Mouse (Mus musculus): ENCODE results near the gene Ak8. TPM values are rescaled to one million over a fixed set of nuclear protein-coding genes. Genes with fewer than 3 reads are reported as not detected.

The Ak8 gene
- total RNA-seq, 2 experiments from 2014 or later: not detected

- no peak for ATAC-seq (replicated peaks; ENCODE audit: poor library complexity, severe bottlenecking)
These were observed 159.3 kb downstream of the Ak8 start for GRCm38 (mm10) chr2:28859303-28859702.

- no peak for ATAC-seq (replicated peaks; ENCODE audit: poor library complexity, severe bottlenecking)
These were observed 160.9 kb downstream of the Ak8 start for GRCm38 (mm10) chr2:28860678-28861423.

Other genes with a start within 250 kb of the Ak8 start
- not detected in 2 replicates for gene 1700007K13Rik, start 233.8 kb upstream of the Ak8 start, total RNA-seq (2014; fragmentation: Nextera tagmentation)
- gene 1700007K13Rik, start 233.8 kb upstream of the Ak8 start, total RNA-seq (2017): not detected in 2 replicates
- 61.3 and 62.9 TPM in 2 replicates for gene Mrps2, start 232.1 kb upstream of the Ak8 start, total RNA-seq (2014; fragmentation: Nextera tagmentation)
- gene Mrps2, start 232.1 kb upstream of the Ak8 start, total RNA-seq (2017): 29.3 and 33.0 TPM in 2 replicates
- gene Gbgt1, start 203.3 kb upstream of the Ak8 start, total RNA-seq (2014; fragmentation: Nextera tagmentation): not detected in 2 replicates
- not detected in 2 replicates for gene Gbgt1, start 203.3 kb upstream of the Ak8 start, total RNA-seq (2017)
- gene Gm10134, start 194.1 kb upstream of the Ak8 start, total RNA-seq (2014; fragmentation: Nextera tagmentation): not detected in 2 replicates
- gene Gm10134, start 194.1 kb upstream of the Ak8 start, total RNA-seq (2017): not detected in 2 replicates
- gene Ralgds, start 187.0 kb upstream of the Ak8 start, total RNA-seq (2014; fragmentation: Nextera tagmentation): 2.1 and 7.9 TPM in 2 replicates
- gene Ralgds, start 187.0 kb upstream of the Ak8 start, total RNA-seq (2017): 2.8 and 4.6 TPM in 2 replicates
- gene Cel, start 136.8 kb upstream of the Ak8 start, total RNA-seq (2014; fragmentation: Nextera tagmentation): not detected in 2 replicates
- gene Cel, start 136.8 kb upstream of the Ak8 start, total RNA-seq (2017): not detected in 2 replicates
- gene Gtf3c5, start 116.4 kb upstream of the Ak8 start, total RNA-seq (2014; fragmentation: Nextera tagmentation): 25.9 and 31.5 TPM in 2 replicates
- 12.6 and 16.5 TPM in 2 replicates for gene Gtf3c5, start 116.4 kb upstream of the Ak8 start, total RNA-seq (2017)
- gene Gfi1b, start 78.2 kb upstream of the Ak8 start, total RNA-seq (2014; fragmentation: Nextera tagmentation): 1.4 TPM in 1 of 2 replicates, not detected in the other
- 1.9 and 2.0 TPM in 2 replicates for gene Gfi1b, start 78.2 kb upstream of the Ak8 start, total RNA-seq (2017)
- 17.4 and 23.7 TPM in 2 replicates for gene Tsc1, start 58.9 kb upstream of the Ak8 start, total RNA-seq (2014; fragmentation: Nextera tagmentation)
- gene Tsc1, start 58.9 kb upstream of the Ak8 start, total RNA-seq (2017): 11.1 and 12.4 TPM in 2 replicates
- gene Spaca9, start 437 bp upstream of the Ak8 start, total RNA-seq (2014; fragmentation: Nextera tagmentation): 5.0 TPM in 1 of 2 replicates, not detected in the other
- 4.8 and 4.9 TPM in 2 replicates for gene Spaca9, start 437 bp upstream of the Ak8 start, total RNA-seq (2017)
- gene Gtf3c4, start 140.2 kb downstream of the Ak8 start, total RNA-seq (2014; fragmentation: Nextera tagmentation): 12.9 and 23.3 TPM in 2 replicates
- gene Gtf3c4, start 140.2 kb downstream of the Ak8 start, total RNA-seq (2017): 23.5 and 26.9 TPM in 2 replicates
- gene Ddx31, start 140.2 kb downstream of the Ak8 start, total RNA-seq (2014; fragmentation: Nextera tagmentation): 6.5 and 13.7 TPM in 2 replicates
- gene Ddx31, start 140.2 kb downstream of the Ak8 start, total RNA-seq (2017): 14.1 and 14.5 TPM in 2 replicates
- gene Barhl1, start 216.5 kb downstream of the Ak8 start, total RNA-seq (2014; fragmentation: Nextera tagmentation): not detected in 2 replicates
- not detected in 2 replicates for gene Barhl1, start 216.5 kb downstream of the Ak8 start, total RNA-seq (2017)

All from granulocyte monocyte progenitor cell, adult 5-6 weeks (primary cell).